In the genomic region with DNA sequence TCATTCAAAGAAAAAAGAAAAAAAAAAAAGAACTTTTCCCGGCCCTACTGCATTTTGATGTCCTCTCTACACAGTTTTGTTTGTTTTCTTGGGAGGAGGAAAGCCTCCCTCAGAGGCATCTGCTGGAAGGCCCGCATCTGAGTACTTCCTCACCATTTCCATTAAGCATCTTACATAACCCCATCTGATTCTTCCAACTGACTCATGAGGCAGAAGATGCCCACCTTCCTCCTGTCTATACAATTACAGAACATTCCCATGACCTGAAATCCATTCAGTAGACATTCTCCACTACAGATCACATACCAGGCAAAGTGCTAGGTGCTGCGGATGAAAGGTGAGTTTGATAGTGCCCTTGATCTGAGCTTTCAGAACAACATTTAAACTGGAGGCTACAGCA, we compare ENCODE assay signal across 22 mouse cellular contexts. TPM values are rescaled to one million over a fixed set of nuclear protein-coding genes. Genes with fewer than 3 reads are reported as not detected.
DNase-seq lines count a peak whose midpoint lies in the region; ATAC-seq and TF ChIP-seq lines count a peak whose summit lies in the region.
"Had no signal": no experiment of that assay in that cellular context is flagged by ENCODE, and none has a peak within 500 bp of the region (broad histone marks: within the 10 kb centered on the region; RNA-seq: fewer than 3 reads in every experiment).

No protein-coding gene starts in this region.

- H3K4me3 ChIP-seq in layer of hippocampus, adult 2 months: peak overlapping the region; percentile 76
- peak overlapping the region; percentile 84 for H3K4me3 ChIP-seq in cortical plate, adult 2 months (ENCODE audit: insufficient read depth, low read length)
- H3K4me3 ChIP-seq in midbrain, embryonic 15.5 days: peak overlapping the region; percentile 87

- no peaks in the 10 kb centered on the region for H3K36me3 ChIP-seq in midbrain, embryonic 15.5 days (replicated peaks)

- DNase-seq in cerebellum, adult 9-10 months: peak; percentile 11
- no peak for DNase-seq in cerebellum, postnatal 36 days
- no peak for DNase-seq in layer of hippocampus, adult 2 months (ENCODE audit: low spot score in 2 of 2)
- no peak for DNase-seq in layer of hippocampus, adult 9-10 months (ENCODE audit: low spot score)
- no peak for DNase-seq in gastrocnemius, postnatal 10 days
- DNase-seq in ovary, postnatal 36 days (ENCODE audit: low spot score): no peak
- DNase-seq: cerebellum, postnatal 10 days; gastrocnemius, postnatal 25 days; heart, postnatal 10 days; kidney, adult 11 months; kidney, postnatal 10 days; left cerebral cortex, postnatal 4 days; lung, adult 2 months; lung, postnatal 36 days; spleen, adult 18-20 months; thymus, adult 18-20 months had no signal

- H3K9ac ChIP-seq in midbrain, embryonic 15.5 days: no peak overlapping the region

- TF ChIP-seq POLR2A in cortical plate, adult 2 months (IDR thresholded peaks at IDR 0.05; ENCODE audit: extremely low read depth, insufficient read depth, low read length): no peak

- H3K4me1 ChIP-seq in cortical plate, adult 2 months (ENCODE audit: control insufficient read depth, insufficient read depth, low read length): peaks cover 4% of the 10 kb centered on the region
- H3K4me1 ChIP-seq in midbrain, embryonic 15.5 days: peaks cover 33% of the 10 kb centered on the region

- ATAC-seq in midbrain, embryonic 15.5 days (replicated peaks): no peak
- ATAC-seq: CD4-positive, CD25-positive, alpha-beta regulatory T cell, adult 4 months had no signal

- TF ChIP-seq CTCF in layer of hippocampus, adult 2 months (conservative IDR thresholded peaks at IDR 0.05): no peak
- TF ChIP-seq CTCF in cortical plate, adult 2 months (IDR thresholded peaks at IDR 0.05; ENCODE audit: extremely low read depth, insufficient read depth, low read length): no peak

- no peaks in the 10 kb centered on the region for H3K27me3 ChIP-seq in midbrain, embryonic 15.5 days (replicated peaks)

- 69% methylated on average over 3 of the region's 3 CpGs for WGBS in midbrain, embryonic 15.5 days

- H3K27ac ChIP-seq in layer of hippocampus, adult 2 months: peak overlapping the region; percentile 92
- H3K27ac ChIP-seq in cortical plate, adult 2 months (ENCODE audit: insufficient read depth, low read length): 0 out of 2 replicates have a peak overlapping the region, but pooled peaks have one; percentile 45
- no peak overlapping the region for H3K27ac ChIP-seq in midbrain, embryonic 15.5 days

- peak overlapping the region; percentile 66 for H3K4me2 ChIP-seq in midbrain, embryonic 15.5 days

- no peaks in the 10 kb centered on the region for H3K9me3 ChIP-seq in midbrain, embryonic 15.5 days

RNA-seq across cellular contexts. Expression of a gene that starts 3.4 kb away (rescaled TPM):
- total RNA-seq in layer of hippocampus, adult 2 months (2021): 10 to 100 TPM; 65.4 to 68.6 TPM
- polyA plus RNA-seq in cortical plate, adult 2 months (2012; rRNA removed): 36.8 and 37.9 TPM in 2 replicates
- polyA plus RNA-seq in midbrain, embryonic 15.5 days (2015; fragmentation: Nextera tagmentation; extraction: Ambion mirVana): 43.3 and 50.7 TPM in 2 replicates
- total RNA-seq in gastrocnemius, postnatal 10 days (2021): under 1 TPM; 0.50 to 0.54 TPM
- total RNA-seq: adrenal gland, adult 18-20 months; liver, adult 2 months; neutrophil, adult 5-6 weeks had no signal
- polyA plus RNA-seq: liver, adult 2 months; lung, adult 2 months had no signal

Comparison
In these comparisons a context has a peak if more than half of its experiments do, and no peak if none do; other contexts are left out.
1. RNA of a gene that starts 3.4 kb away (total RNA-seq): 65.4 to 68.6 TPM in layer of hippocampus, adult 2 months; 0.50 to 0.54 TPM in gastrocnemius, postnatal 10 days; every median in the first group is over 10 times any median in the second.
2. Peak in every context shown above with its lines, with median percentiles within 50 percentile points of each other: H3K4me3 ChIP-seq.